Mouse (Mus musculus): ENCODE data around the gene Ints11. TPM values are rescaled to one million over a fixed set of nuclear protein-coding genes. Genes with fewer than 3 reads are reported as not detected.

Gene Ints11
- polyA plus RNA-seq, 1 experiment: 72.1 TPM

GRCm38 (mm10) chr4:155859318-155859717, 10.0 kb upstream of the Ints11 start:
- H3K27me3 ChIP-seq (ENCODE audit: control insufficient read depth, insufficient read depth, insufficient read length): no peaks in the 10 kb centered on the region
- TF ChIP-seq TCF12 (IDR thresholded peaks at IDR 0.05; ENCODE audit: insufficient read depth, poor library complexity, severe bottlenecking) (no peak), SRF (IDR thresholded peaks at IDR 0.05; ENCODE audit: control insufficient read depth, insufficient read length, low read depth) (no peak), REST (IDR thresholded peaks at IDR 0.05; ENCODE audit: insufficient read depth, insufficient read length) (peak; percentile 84), MYOG (IDR thresholded peaks at IDR 0.05; ENCODE audit: control insufficient read depth in 1 of 3, insufficient read depth in 1 of 3, insufficient read length in 2 of 3, low read depth in 2 of 3) (peak in 1 of 3 experiments; percentile 6), POLR2AphosphoS2 (IDR thresholded peaks at IDR 0.05; ENCODE audit: insufficient read length, low read depth) (peak; percentile 18)
- H3K4me2 ChIP-seq (ENCODE audit: low read depth): no peak overlapping the region
- no peaks in the 10 kb centered on the region for H3K79me2 ChIP-seq (ENCODE audit: control insufficient read depth, insufficient read depth)
- H3K4me3 ChIP-seq: no peak overlapping the region
- no peak overlapping the region for H3ac ChIP-seq (ENCODE audit: control insufficient read depth, insufficient read length)
- peaks cover 4% of the 10 kb centered on the region for H3K36me3 ChIP-seq (ENCODE audit: control insufficient read depth, insufficient read depth)

- TF ChIP-seq TCF3 (IDR thresholded peaks at IDR 0.05; ENCODE audit: insufficient read length, low read depth): no peak
- peak; percentile 33 for TF ChIP-seq POLR2A (IDR thresholded peaks at IDR 0.05; ENCODE audit: insufficient read length, low read depth)
- no peak overlapping the region for H3K4me3 ChIP-seq
- no peaks in the 10 kb centered on the region for H3K27me3 ChIP-seq (ENCODE audit: control insufficient read depth, insufficient read depth, insufficient read length)
- H3K36me3 ChIP-seq (ENCODE audit: control insufficient read depth, insufficient read depth): peaks cover 4% of the 10 kb centered on the region
- no peaks in the 10 kb centered on the region for H3K79me2 ChIP-seq (ENCODE audit: control insufficient read depth, insufficient read depth)
- no peak overlapping the region for H3ac ChIP-seq (ENCODE audit: control insufficient read depth, insufficient read length)
- no peak overlapping the region for H3K4me2 ChIP-seq (ENCODE audit: low read depth)
These were observed 7.6 kb upstream of the Ints11 start for GRCm38 (mm10) chr4:155861787-155862186.

- Histone ChIP-seq H3K79me2 (ENCODE audit: control insufficient read depth, insufficient read depth) (no peaks in the 10 kb centered on the region), H3K27me3 (ENCODE audit: control insufficient read depth, insufficient read depth, insufficient read length) (no peaks in the 10 kb centered on the region), H3ac (ENCODE audit: control insufficient read depth, insufficient read length) (no peak within 1 kb of the TSS), H3K4me2 (ENCODE audit: low read depth) (no peak within 1 kb of the TSS), H3K36me3 (ENCODE audit: control insufficient read depth, insufficient read depth) (peaks cover 4% of the 10 kb centered on the region), H3K4me3 (no peak within 1 kb of the TSS)
- no peak for TF ChIP-seq SRF (IDR thresholded peaks at IDR 0.05; ENCODE audit: control insufficient read depth, insufficient read length, low read depth)
- TF ChIP-seq POLR2AphosphoS2 (IDR thresholded peaks at IDR 0.05; ENCODE audit: insufficient read length, low read depth): peak; percentile 8
These were observed 6.3 kb upstream of the Ints11 start, which contains the start of gene Tas1r3 for GRCm38 (mm10) chr4:155863001-155863400. Tas1r3 (minus strand) TSS chr4:155863362.

GRCm38 (mm10) chr4:155868614-155869298, 590 bp upstream of the Ints11 start:
- Histone ChIP-seq H3K4me2 (ENCODE audit: low read depth) (peak overlapping the region; percentile 95), H3K79me2 (ENCODE audit: control insufficient read depth, insufficient read depth) (peaks cover 22% of the 10 kb centered on the region), H3ac (ENCODE audit: control insufficient read depth, insufficient read length) (peak overlapping the region; percentile 75), H3K27me3 (ENCODE audit: control insufficient read depth, insufficient read depth, insufficient read length) (no peaks in the 10 kb centered on the region), H3K4me3 (peak overlapping the region; percentile 94), H3K36me3 (ENCODE audit: control insufficient read depth, insufficient read depth) (peaks cover 6% of the 10 kb centered on the region)
- TF ChIP-seq TCF3 (IDR thresholded peaks at IDR 0.05; ENCODE audit: insufficient read length, low read depth): no peak
- TF ChIP-seq MAX (IDR thresholded peaks at IDR 0.05; ENCODE audit: low read depth): no peak
- no peak for TF ChIP-seq USF1 (IDR thresholded peaks at IDR 0.05; ENCODE audit: low read depth)
- TF ChIP-seq SRF (IDR thresholded peaks at IDR 0.05; ENCODE audit: control insufficient read depth, insufficient read length, low read depth): no peak
- no peak for TF ChIP-seq TCF12 (IDR thresholded peaks at IDR 0.05; ENCODE audit: insufficient read depth, poor library complexity, severe bottlenecking)
- TF ChIP-seq POLR2A (IDR thresholded peaks at IDR 0.05; ENCODE audit: insufficient read length, low read depth): no peak
- no peak for TF ChIP-seq E2F4 (IDR thresholded peaks at IDR 0.05; ENCODE audit: insufficient read depth)
- no peak for TF ChIP-seq REST (IDR thresholded peaks at IDR 0.05; ENCODE audit: insufficient read depth, insufficient read length)
- no peak for TF ChIP-seq CEBPB (IDR thresholded peaks at IDR 0.05; ENCODE audit: insufficient read depth, poor library complexity, severe bottlenecking)
- TF ChIP-seq POLR2AphosphoS2 (IDR thresholded peaks at IDR 0.05; ENCODE audit: insufficient read length, low read depth): no peak
- no peak for TF ChIP-seq MYOD1 (IDR thresholded peaks at IDR 0.05; ENCODE audit: control insufficient read depth in 1 of 3, insufficient read length in 2 of 3, low read depth in 2 of 3)
- no peak for TF ChIP-seq MYOG (IDR thresholded peaks at IDR 0.05; ENCODE audit: control insufficient read depth in 1 of 3, insufficient read depth in 1 of 3, insufficient read length in 2 of 3, low read depth in 2 of 3)

GRCm38 (mm10) chr4:155871404-155871803, 2.1 kb downstream of the Ints11 start:
- H3K79me2 ChIP-seq (ENCODE audit: control insufficient read depth, insufficient read depth): peaks cover 22% of the 10 kb centered on the region
- peaks cover 12% of the 10 kb centered on the region for H3K36me3 ChIP-seq (ENCODE audit: control insufficient read depth, insufficient read depth)
- H3K27me3 ChIP-seq (ENCODE audit: control insufficient read depth, insufficient read depth, insufficient read length): no peaks in the 10 kb centered on the region
- TF ChIP-seq REST (IDR thresholded peaks at IDR 0.05; ENCODE audit: insufficient read depth, insufficient read length) (no peak), CEBPB (IDR thresholded peaks at IDR 0.05; ENCODE audit: insufficient read depth, poor library complexity, severe bottlenecking) (no peak), MAX (IDR thresholded peaks at IDR 0.05; ENCODE audit: low read depth) (no peak), TCF3 (IDR thresholded peaks at IDR 0.05; ENCODE audit: insufficient read length, low read depth) (no peak)
- no peak overlapping the region for H3K4me3 ChIP-seq
- peak overlapping the region; percentile 4 for H3K4me2 ChIP-seq (ENCODE audit: low read depth)
- H3ac ChIP-seq (ENCODE audit: control insufficient read depth, insufficient read length): no peak overlapping the region
